Mouse (Mus musculus) midbrain, embryonic 14.5 days (tissue): Measurements from ENCODE around the gene Itpa. TPM values are rescaled to one million over a fixed set of nuclear protein-coding genes. Genes with fewer than 3 reads are reported as not detected.

ENCODE experiments used
- ATAC-seq: fragments of 200-750 bp; cut with Nextera tagmentation; 2 replicates; pipeline ENCODE4 v1.8.0; 2017; ENCODE audit warnings: moderate number of reproducible peaks, moderate library complexity; ENCODE audit not compliant: low FRiP score, low TSS enrichment
- DNase-seq: peaks from one replicate; pipeline ENCODE4 v3.0.0-alpha.2; 2015
- H3K27ac ChIP-seq: fragments of 300-500 bp; sonication (generic); replicated peaks from 2 replicates; pipeline ENCODE4 v1.5.1; 2014; ENCODE audit warnings: mild to moderate bottlenecking, low read depth, low read length, moderate library complexity
- H3K27me3 ChIP-seq: fragments of 300-500 bp; sonication (generic); 2 replicates; pipeline ENCODE4 v1.6.1; 2014; ENCODE audit warnings: low read length, control low read depth, mixed read lengths; ENCODE audit not compliant: control insufficient read depth, insufficient read depth
- H3K36me3 ChIP-seq: fragments of 300-500 bp; sonication (generic); 2 replicates; pipeline ENCODE4 v1.6.1; 2014; ENCODE audit warnings: low read length, control low read depth; ENCODE audit not compliant: control insufficient read depth, insufficient read depth
- H3K4me1 ChIP-seq: fragments of 300-500 bp; sonication (generic); 2 replicates; pipeline ENCODE4 v1.6.1; 2014; ENCODE audit warnings: mild to moderate bottlenecking, antibody characterized with exemption, low read length, control low read depth; ENCODE audit not compliant: control insufficient read depth, insufficient read depth
- H3K4me2 ChIP-seq: fragments of 300-500 bp; sonication (generic); 2 replicates; pipeline ENCODE4 v1.6.1; 2014; ENCODE audit warnings: mild to moderate bottlenecking, low read length, moderate library complexity
- H3K4me3 ChIP-seq: fragments of 300-500 bp; sonication (generic); replicated peaks from 2 replicates; pipeline ENCODE4 v1.5.1; 2014; ENCODE audit warnings: low read depth, low read length
- H3K9ac ChIP-seq: fragments of 300-500 bp; sonication (generic); replicated peaks from 2 replicates; pipeline ENCODE4 v1.6.1; 2014; ENCODE audit warnings: mild to moderate bottlenecking, low read length, moderate library complexity
- H3K9me3 ChIP-seq: fragments of 300-500 bp; sonication (generic); 2 replicates; pipeline ENCODE4 v1.6.1; 2016; ENCODE audit warnings: low read length, control low read depth, mixed read lengths; ENCODE audit not compliant: control insufficient read depth
- WGBS: fragments of 180-500 bp; shearing (Covaris S2); extraction: QIAGEN DNeasy Blood & Tissue Kit; methylation state at CpG from one replicate; pipeline ENCODE4 v1.1.7; 2014; 5-methylcytosine and 5-hydroxymethylcytosine counted together
- polyA plus RNA-seq: library from polyadenylated mRNA; unstranded; fragments of >200 nt; fragmentation: Nextera tagmentation; extraction: Ambion mirVana; gene quantifications from 2 replicates; pipeline ENCODE4 v1.2.1, GENCODE M21; 2014

Gene Itpa
- 122 and 135 TPM in 2 replicates for polyA plus RNA-seq

GRCm38 (mm10) chr2:130667559-130667958 lies at the start of gene Itpa:
Gene Itpa (plus strand): TSS chr2:130667610.
- peak within 1 kb of the TSS; percentile 66 for H3K4me3 ChIP-seq
- WGBS: 1% methylated on average over 31 of the region's 31 CpGs
- H3K27ac ChIP-seq: peak within 1 kb of the TSS; percentile 90
- peak within 1 kb of the TSS; percentile 88 for H3K4me2 ChIP-seq
- ATAC-seq (peak; percentile 72), DNase-seq (peak; percentile 96)
- peak within 1 kb of the TSS; percentile 68 for H3K9ac ChIP-seq
- peaks cover 13% of the 10 kb centered on the region for H3K36me3 ChIP-seq
- H3K9me3 ChIP-seq: no peaks in the 10 kb centered on the region
- peaks cover 23% of the 10 kb centered on the region for H3K4me1 ChIP-seq
- H3K27me3 ChIP-seq: no peaks in the 10 kb centered on the region

GRCm38 (mm10) chr2:130618972-130619371 lies 48.4 kb upstream of the Itpa start:
- no peak overlapping the region for H3K27ac ChIP-seq
- H3K36me3 ChIP-seq: peaks cover 47% of the 10 kb centered on the region
- H3K4me1 ChIP-seq: no peaks in the 10 kb centered on the region
- no peak overlapping the region for H3K4me3 ChIP-seq
- H3K27me3 ChIP-seq: no peaks in the 10 kb centered on the region
- no peak for ATAC-seq
- no peak overlapping the region for H3K4me2 ChIP-seq
- H3K9ac ChIP-seq: no peak overlapping the region
- 96% methylated on average over 7 of the region's 7 CpGs for WGBS
- no peaks in the 10 kb centered on the region for H3K9me3 ChIP-seq
- no peak for DNase-seq

GRCm38 (mm10) chr2:130628424-130628823 lies 39.0 kb upstream of the Itpa start:
- DNase-seq (no peak), ATAC-seq (no peak)
- Histone ChIP-seq H3K36me3 (peaks cover 23% of the 10 kb centered on the region), H3K4me3 (peak overlapping the region; percentile 98; the same call in 1 of the 2 replicates), H3K9me3 (no peaks in the 10 kb centered on the region), H3K4me2 (peak overlapping the region; percentile 94; the same call in 1 of the 2 replicates), H3K9ac (no peak overlapping the region), H3K27me3 (no peaks in the 10 kb centered on the region; the same call in 1 of the 2 replicates), H3K27ac (no peak overlapping the region), H3K4me1 (peaks cover 6% of the 10 kb centered on the region)
- WGBS: 62% methylated on average over 3 of the region's 3 CpGs

GRCm38 (mm10) chr2:130629080-130629838 lies 38.2 kb upstream of the Itpa start:
- Histone ChIP-seq H3K36me3 (peaks cover 23% of the 10 kb centered on the region), H3K9ac (peak overlapping the region; percentile 87), H3K4me1 (peaks cover 7% of the 10 kb centered on the region), H3K27me3 (peaks cover 8% of the 10 kb centered on the region), H3K4me2 (peak overlapping the region; percentile 94), H3K9me3 (no peaks in the 10 kb centered on the region), H3K27ac (peak overlapping the region; percentile 64), H3K4me3 (peak overlapping the region; percentile 98)
- 3% methylated on average over 37 of the region's 37 CpGs for WGBS
- peak; percentile 18 for DNase-seq
- no peak; the same call in 1 of the 2 replicates for ATAC-seq

GRCm38 (mm10) chr2:130629839-130630203 lies 37.6 kb upstream of the Itpa start, which contains the start of the genes Fastkd5 and Ubox5:
Gene Fastkd5 (minus strand): TSS chr2:130630027.
Gene Ubox5 (minus strand): TSS chr2:130630038.
- peak within 1 kb of the TSS; percentile 87 for H3K9ac ChIP-seq
- under 1% methylated on average over 25 of the region's 25 CpGs for WGBS
- H3K27me3 ChIP-seq: peaks cover 14% of the 10 kb centered on the region
- H3K27ac ChIP-seq: peak within 1 kb of the TSS; percentile 64
- peak within 1 kb of the TSS; percentile 98 for H3K4me3 ChIP-seq
- no peaks in the 10 kb centered on the region for H3K9me3 ChIP-seq
- ATAC-seq (peak; percentile 84), DNase-seq (peak; percentile 94)
- H3K4me1 ChIP-seq: peaks cover 12% of the 10 kb centered on the region
- H3K36me3 ChIP-seq: peaks cover 20% of the 10 kb centered on the region
- peak within 1 kb of the TSS; percentile 94 for H3K4me2 ChIP-seq

GRCm38 (mm10) chr2:130632416-130632815 lies 35.0 kb upstream of the Itpa start:
- H3K27ac ChIP-seq: no peak overlapping the region

GRCm38 (mm10) chr2:130632887-130633675 lies 34.3 kb upstream of the Itpa start:
- peak; percentile 15 for DNase-seq
- Histone ChIP-seq H3K9ac (no peak overlapping the region), H3K27me3 (peaks cover 45% of the 10 kb centered on the region)

More at GRCm38 (mm10) chr2:130632416-130632815, 35.0 kb upstream of the Itpa start:
- H3K4me3 ChIP-seq: no peak overlapping the region
- 44% methylated on average over 1 of the region's 1 CpGs for WGBS
- ATAC-seq: no peak
- H3K9ac ChIP-seq: no peak overlapping the region
- H3K36me3 ChIP-seq: peaks cover 12% of the 10 kb centered on the region
- H3K9me3 ChIP-seq: no peaks in the 10 kb centered on the region
- peak; percentile 25 for DNase-seq
- H3K4me2 ChIP-seq: no peak overlapping the region
- H3K27me3 ChIP-seq: peaks cover 40% of the 10 kb centered on the region
- peaks cover 12% of the 10 kb centered on the region for H3K4me1 ChIP-seq

GRCm38 (mm10) chr2:130634006-130634738 lies 33.2 kb upstream of the Itpa start:
- Histone ChIP-seq H3K4me3 (no peak overlapping the region), H3K9me3 (no peaks in the 10 kb centered on the region), H3K9ac (peak overlapping the region; percentile 43; the same call in 1 of the 2 replicates), H3K36me3 (peaks cover 9% of the 10 kb centered on the region; the same call in 1 of the 2 replicates), H3K27me3 (peaks cover 50% of the 10 kb centered on the region), H3K4me1 (peaks cover 6% of the 10 kb centered on the region; the same call in 1 of the 2 replicates), H3K27ac (no peak overlapping the region), H3K4me2 (peak overlapping the region; percentile 50)
- ATAC-seq (no peak), DNase-seq (no peak)
- WGBS: 12% methylated on average over 14 of the region's 14 CpGs

More at GRCm38 (mm10) chr2:130632887-130633675, 34.3 kb upstream of the Itpa start:
- Histone ChIP-seq H3K27ac (no peak overlapping the region), H3K36me3 (peaks cover 9% of the 10 kb centered on the region; the same call in 1 of the 2 replicates), H3K4me1 (peaks cover 12% of the 10 kb centered on the region), H3K4me3 (no peak overlapping the region), H3K9me3 (no peaks in the 10 kb centered on the region), H3K4me2 (no peak overlapping the region)
- ATAC-seq: no peak
- WGBS: 43% methylated on average over 5 of the region's 5 CpGs
